Mouse (Mus musculus): Measurements from ENCODE around the gene Otud4. TPM values are rescaled to one million over a fixed set of nuclear protein-coding genes. Genes with fewer than 3 reads are reported as not detected.

Gene Otud4
- total and polyA plus RNA-seq, 3 experiments: 45.3 to 53.4 (median 51.7) TPM

DNA sequence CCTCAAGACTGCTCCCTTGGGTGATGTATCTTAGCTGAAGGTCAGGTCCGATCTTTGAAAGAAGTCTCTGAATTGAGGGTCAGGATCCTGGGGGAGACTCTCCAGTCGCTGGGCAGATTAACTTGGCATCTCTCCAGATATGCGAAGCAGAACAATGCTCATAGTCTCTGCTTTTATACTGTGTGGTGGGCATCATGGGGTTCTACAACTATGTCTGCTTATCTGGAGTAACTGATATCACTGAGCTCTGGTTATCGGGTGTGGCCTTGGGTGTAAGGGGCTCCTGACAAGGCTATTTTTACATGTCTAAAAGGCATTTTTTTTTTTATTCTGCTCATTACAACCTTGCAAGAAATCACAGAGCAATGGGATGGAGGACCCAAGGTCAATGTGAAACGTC, 13.2 kb upstream of the Otud4 start:
- peak; percentile 38 for DNase-seq (ENCODE audit: low read depth, low spot score)
- Histone ChIP-seq H3K36me3 (ENCODE audit: control insufficient read depth in 1 of 2, insufficient read depth in 2 of 2, low read length in 2 of 2) (peaks cover 0 to 11% of the 10 kb centered on the region in 2 experiments; a peak in 2 of 4 replicates), H3K27ac (ENCODE audit: control insufficient read depth, low read depth, low read length) (no peak overlapping the region), H3K9me3 (replicated peaks; ENCODE audit: insufficient read depth, low read length) (no peaks in the 10 kb centered on the region), H3K79me2 (ENCODE audit: control insufficient read depth, insufficient read depth, low read length, poor library complexity) (no peaks in the 10 kb centered on the region), H3K9ac (ENCODE audit: control insufficient read depth, low read depth, low read length, poor library complexity, severe bottlenecking) (no peak overlapping the region), H3K4me1 (ENCODE audit: control insufficient read depth in 1 of 2, insufficient read depth in 2 of 2, low read length in 2 of 2) (peaks cover 5 to 10% of the 10 kb centered on the region in 2 experiments), H3K4me3 (ENCODE audit: control insufficient read depth in 1 of 2, insufficient read depth in 1 of 2, low read depth in 2 of 2, low read length in 2 of 2) (no peak overlapping the region), H3K27me3 (ENCODE audit: control insufficient read depth in 1 of 2, insufficient read depth in 2 of 2, low read length in 2 of 2) (no peaks in the 10 kb centered on the region)
- peak; percentile 48; the same call in 1 of the 2 replicates for TF ChIP-seq RCOR1 (IDR thresholded peaks at IDR 0.05; ENCODE audit: low read depth, low read length)
- peak; percentile 85 for TF ChIP-seq ZNF384 (IDR thresholded peaks at IDR 0.05; ENCODE audit: low read depth, low read length)
- TF ChIP-seq MAZ (IDR thresholded peaks at IDR 0.05; ENCODE audit: low read depth, low read length): no peak
- no peak for TF ChIP-seq UBTF (IDR thresholded peaks at IDR 0.05; ENCODE audit: borderline replicate concordance, insufficient read depth, low read depth, low read length)
- TF ChIP-seq SMC3 (IDR thresholded peaks at IDR 0.05; ENCODE audit: low read depth, low read length): no peak
- no peak for TF ChIP-seq USF1 (IDR thresholded peaks at IDR 0.05; ENCODE audit: low read depth, low read length)
- peak; percentile 72 for TF ChIP-seq TCF12 (IDR thresholded peaks at IDR 0.05; ENCODE audit: low read depth, low read length)
- TF ChIP-seq MYC (IDR thresholded peaks at IDR 0.05; ENCODE audit: low read depth, low read length): no peak
- no peak for TF ChIP-seq POLR2A (IDR thresholded peaks at IDR 0.05; ENCODE audit: control insufficient read depth in 1 of 2, insufficient read depth in 1 of 2, low read depth in 1 of 2, low read length in 2 of 2, poor library complexity in 1 of 2)
- no peak for TF ChIP-seq ELF1 (IDR thresholded peaks at IDR 0.05; ENCODE audit: low read depth, low read length)
- TF ChIP-seq CHD2 (IDR thresholded peaks at IDR 0.05; ENCODE audit: low read length): no peak
- peak; percentile 53; the same call in 1 of the 2 replicates for TF ChIP-seq ETS1 (IDR thresholded peaks at IDR 0.05; ENCODE audit: low read depth, low read length)
- no peak for TF ChIP-seq TBP (IDR thresholded peaks at IDR 0.05; ENCODE audit: low read depth, low read length)
- no peak for TF ChIP-seq MAX (IDR thresholded peaks at IDR 0.05; ENCODE audit: low read length)
- no peak for TF ChIP-seq CTCF (IDR thresholded peaks at IDR 0.05 in 2 of 3, conservative IDR thresholded peaks at IDR 0.05 in 1 of 3; ENCODE audit: control insufficient read depth in 1 of 3, insufficient read depth in 1 of 3, low read depth in 2 of 3, low read length in 3 of 3, poor library complexity in 1 of 3, severe bottlenecking in 1 of 3)
- no peak for TF ChIP-seq JUND (IDR thresholded peaks at IDR 0.05; ENCODE audit: low read depth, low read length)
- no peak for TF ChIP-seq GABPA (IDR thresholded peaks at IDR 0.05; ENCODE audit: low read depth, low read length)
- TF ChIP-seq CHD1 (IDR thresholded peaks at IDR 0.05; ENCODE audit: low read depth, low read length): no peak
- TF ChIP-seq EP300 (IDR thresholded peaks at IDR 0.05; ENCODE audit: low read depth in 1 of 2, low read length in 2 of 2): peak; percentile 46 to 65
- TF ChIP-seq HCFC1 (IDR thresholded peaks at IDR 0.05; ENCODE audit: low read depth, low read length): no peak
- no peak for TF ChIP-seq BHLHE40 (IDR thresholded peaks at IDR 0.05; ENCODE audit: borderline replicate concordance, low read depth, low read length)
- no peak for TF ChIP-seq E2F4 (IDR thresholded peaks at IDR 0.05; ENCODE audit: borderline replicate concordance, low read depth, low read length)
- no peak for TF ChIP-seq USF2 (IDR thresholded peaks at IDR 0.05; ENCODE audit: borderline replicate concordance in 1 of 2, insufficient read depth in 1 of 2, low read depth in 1 of 2, low read length in 2 of 2)
- TF ChIP-seq MYB (IDR thresholded peaks at IDR 0.05; ENCODE audit: low read depth, low read length): no peak
- no peak for TF ChIP-seq KAT2A (conservative IDR thresholded peaks at IDR 0.05; ENCODE audit: low read depth, low read length)
- no peak for TF ChIP-seq ZMIZ1 (IDR thresholded peaks at IDR 0.05; ENCODE audit: low read depth, low read length)
- no peak for TF ChIP-seq RAD21 (IDR thresholded peaks at IDR 0.05; ENCODE audit: low read depth, low read length)
- no peak for TF ChIP-seq POLR2AphosphoS2 (IDR thresholded peaks at IDR 0.05; ENCODE audit: low read length)
- peak; percentile 66; the same call in 1 of the 2 replicates for TF ChIP-seq MEF2A (IDR thresholded peaks at IDR 0.05; ENCODE audit: extremely low read depth, insufficient replicate concordance, low read depth, low read length, poor library complexity, severe bottlenecking)
- no peak for TF ChIP-seq NRF1 (IDR thresholded peaks at IDR 0.05; ENCODE audit: insufficient read depth, low read depth, low read length, poor library complexity, severe bottlenecking)
- no peak for TF ChIP-seq SIN3A (IDR thresholded peaks at IDR 0.05; ENCODE audit: low read length)
- peak; percentile 74 for TF ChIP-seq GATA1 (IDR thresholded peaks at IDR 0.05; ENCODE audit: low read depth, low read length)
- TF ChIP-seq TAL1 (IDR thresholded peaks at IDR 0.05; ENCODE audit: low read length): 0 out of 2 replicates have a peak, but pooled peaks have one; percentile 25

Measured in MEL (cell line).